Mouse (Mus musculus): ENCODE data around the gene Tnfaip8l2. TPM values are rescaled to one million over a fixed set of nuclear protein-coding genes. Genes with fewer than 3 reads are reported as not detected.
"Not testable (repeated sequence)": the region's sequence is repeated elsewhere in the genome, so short reads cannot be mapped to it uniquely, and the experiment has no call there.

The Tnfaip8l2 gene
- polyA plus RNA-seq, 1 experiment, result 34.2 TPM

DNA sequence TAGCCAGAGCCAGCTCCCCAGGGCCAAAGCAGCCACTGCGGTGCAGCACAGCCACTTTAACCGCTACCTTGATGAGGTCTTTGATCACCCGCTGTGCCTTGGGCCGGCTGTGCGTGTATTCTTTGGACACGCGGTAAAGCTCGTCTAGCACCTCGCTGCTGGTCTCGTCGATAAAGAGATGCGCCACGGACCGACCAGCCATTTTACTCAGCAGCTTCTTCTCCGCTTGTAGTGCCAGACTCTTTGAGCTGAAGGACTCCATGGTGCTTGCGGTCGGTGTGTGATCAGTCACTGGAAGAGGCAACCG, 1.9 kb downstream of the Tnfaip8l2 start:
- Histone ChIP-seq H3K27me3 (replicated peaks) (no peaks in the 10 kb centered on the region), H3K36me3 (replicated peaks; ENCODE audit: low read length) (peaks cover 42% of the 10 kb centered on the region), H3K9me3 (no peaks in the 10 kb centered on the region), H3K4me1 (peaks cover 61% of the 10 kb centered on the region), H3K4me3 (replicated peaks) (peak overlapping the region; percentile 79)
- TF ChIP-seq FLI1 (IDR thresholded peaks at IDR 0.05; ENCODE audit: low read length) (no peak), GATA1 (IDR thresholded peaks at IDR 0.05; ENCODE audit: borderline replicate concordance, low read length) (no peak)

DNA sequence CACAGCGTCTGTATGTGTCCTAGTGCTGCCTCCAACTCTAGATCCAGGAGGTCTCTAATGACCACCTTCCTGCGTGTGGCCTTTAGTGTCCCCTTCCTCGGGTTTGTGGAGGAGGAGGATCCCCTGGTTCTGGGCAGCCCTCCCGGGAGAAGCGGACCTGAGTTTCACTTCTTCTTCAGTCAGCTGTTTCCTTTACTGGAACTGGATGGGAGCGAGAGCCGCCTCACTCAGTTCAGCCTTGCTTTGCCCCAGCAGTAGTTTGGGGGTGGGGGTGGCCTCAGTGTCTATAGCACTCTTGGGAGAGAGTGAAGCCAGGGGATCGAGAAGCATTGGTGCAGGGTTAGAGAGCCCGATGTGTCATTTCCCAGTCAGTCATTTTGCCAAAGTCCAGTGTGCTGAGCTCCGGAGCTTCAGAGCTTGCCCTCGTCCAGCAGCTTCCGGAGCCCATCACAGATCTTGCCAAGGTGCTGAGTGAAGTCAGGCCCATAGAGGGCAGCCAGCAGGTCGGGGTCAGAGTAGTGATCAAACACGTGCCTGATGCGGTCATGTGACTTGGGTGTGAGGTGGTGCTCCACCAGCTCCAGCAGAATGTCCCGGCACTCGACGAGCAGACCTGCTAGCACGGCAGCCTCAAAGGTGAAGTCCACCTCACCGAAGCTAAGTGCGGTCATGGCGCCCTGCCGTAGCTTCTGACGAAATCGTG, 2.4 kb downstream of the Tnfaip8l2 start:
- Histone ChIP-seq H3K9me3 (no peaks in the 10 kb centered on the region), H3K27me3 (replicated peaks) (no peaks in the 10 kb centered on the region), H3K4me3 (replicated peaks) (peak overlapping the region; percentile 79), H3K36me3 (replicated peaks; ENCODE audit: low read length) (peaks cover 42% of the 10 kb centered on the region), H3K4me1 (peaks cover 64% of the 10 kb centered on the region)
- TF ChIP-seq GATA1 (IDR thresholded peaks at IDR 0.05; ENCODE audit: borderline replicate concordance, low read length), result no peak
- no peak for TF ChIP-seq FLI1 (IDR thresholded peaks at IDR 0.05; ENCODE audit: low read length)

DNA sequence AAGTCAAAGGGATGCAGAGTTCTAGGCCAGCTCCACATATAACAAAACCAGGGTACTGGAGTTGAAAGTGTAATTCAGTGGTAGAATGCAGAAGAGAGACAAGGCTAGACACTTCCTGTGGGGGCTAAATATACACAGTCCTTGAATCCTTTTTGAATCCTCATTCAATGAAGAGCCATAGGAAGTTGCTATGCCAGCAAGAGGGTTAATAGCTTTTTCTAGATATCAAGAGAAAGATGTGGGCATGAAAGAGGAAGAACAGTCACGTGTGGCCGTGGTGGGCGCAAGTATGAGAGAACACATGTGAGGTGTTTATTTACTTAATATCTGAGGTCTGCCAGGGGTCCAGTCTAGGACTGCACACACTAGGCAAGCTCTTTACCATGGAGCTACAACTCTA, 5.8 kb downstream of the Tnfaip8l2 start:
- Histone ChIP-seq H3K4me1 (peaks cover 58% of the 10 kb centered on the region), H3K9me3 (no peaks in the 10 kb centered on the region), H3K36me3 (replicated peaks; ENCODE audit: low read length) (peaks cover 54% of the 10 kb centered on the region), H3K27me3 (replicated peaks) (no peaks in the 10 kb centered on the region), H3K4me3 (replicated peaks) (peak overlapping the region; percentile 92)
- TF ChIP-seq GATA1 (IDR thresholded peaks at IDR 0.05; ENCODE audit: borderline replicate concordance, low read length), result no peak
- no peak for TF ChIP-seq FLI1 (IDR thresholded peaks at IDR 0.05; ENCODE audit: low read length)

DNA sequence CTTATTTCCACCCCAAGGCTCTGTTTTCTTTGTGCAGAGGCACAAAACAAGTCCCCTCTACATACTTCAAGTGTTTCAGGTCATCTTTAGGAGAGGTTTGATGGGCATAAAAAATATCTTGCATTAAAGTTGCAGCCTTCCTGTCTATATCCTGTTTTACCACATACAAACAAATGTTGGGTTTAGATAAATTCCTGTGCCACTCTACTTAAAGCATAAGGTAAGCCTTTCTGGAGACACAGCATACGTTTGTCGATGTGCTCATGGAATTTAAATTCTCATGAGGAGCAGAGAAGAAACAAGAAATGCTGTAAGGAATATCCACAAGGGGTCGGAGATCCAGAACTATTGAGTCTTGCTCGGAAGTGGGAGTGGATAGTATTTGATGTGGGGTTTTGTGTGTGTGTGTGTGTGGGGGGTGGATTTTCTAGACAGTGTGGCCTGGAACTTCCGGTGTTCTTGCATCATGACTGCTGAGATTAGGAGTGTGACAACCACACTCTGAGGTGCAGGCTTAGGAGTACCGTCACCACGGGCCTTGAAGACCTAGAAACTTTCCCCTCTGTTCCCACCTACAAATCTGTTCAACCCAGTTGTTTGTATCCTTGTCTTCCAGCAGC, 6.6 kb downstream of the Tnfaip8l2 start:
- H3K4me3 ChIP-seq (replicated peaks), result peak overlapping the region; percentile 92
- peaks cover 53% of the 10 kb centered on the region for H3K36me3 ChIP-seq (replicated peaks; ENCODE audit: low read length)
- H3K27me3 ChIP-seq (replicated peaks), result no peaks in the 10 kb centered on the region
- no peaks in the 10 kb centered on the region for H3K9me3 ChIP-seq
- H3K4me1 ChIP-seq, result peaks cover 50% of the 10 kb centered on the region
- TF ChIP-seq GATA1 (IDR thresholded peaks at IDR 0.05; ENCODE audit: borderline replicate concordance, low read length) (peak; percentile 46; the same call in 1 of the 3 replicates), FLI1 (IDR thresholded peaks at IDR 0.05; ENCODE audit: low read length) (no peak)

DNA sequence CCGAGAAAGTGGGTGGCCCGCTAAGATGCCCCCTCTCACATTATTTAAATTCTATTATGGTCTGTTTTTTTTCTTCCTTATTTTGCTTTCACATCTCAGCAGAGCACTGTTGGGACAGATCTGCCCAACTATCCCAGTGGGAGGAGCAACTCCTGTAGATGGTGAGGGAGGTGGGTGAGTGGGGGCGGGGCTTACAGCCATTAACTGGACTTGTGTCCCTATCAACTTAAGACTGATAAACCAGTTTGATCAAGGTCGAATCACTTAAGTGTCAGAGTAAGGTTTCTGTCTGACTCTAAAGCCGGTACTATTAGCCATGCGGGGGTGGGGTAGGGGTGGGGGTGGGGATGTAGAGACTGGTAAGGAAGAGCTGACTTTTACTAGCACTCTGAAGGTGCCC, 7.1 kb downstream of the Tnfaip8l2 start:
- H3K4me3 ChIP-seq (replicated peaks), result peak overlapping the region; percentile 92
- no peaks in the 10 kb centered on the region for H3K27me3 ChIP-seq (replicated peaks)

DNA sequence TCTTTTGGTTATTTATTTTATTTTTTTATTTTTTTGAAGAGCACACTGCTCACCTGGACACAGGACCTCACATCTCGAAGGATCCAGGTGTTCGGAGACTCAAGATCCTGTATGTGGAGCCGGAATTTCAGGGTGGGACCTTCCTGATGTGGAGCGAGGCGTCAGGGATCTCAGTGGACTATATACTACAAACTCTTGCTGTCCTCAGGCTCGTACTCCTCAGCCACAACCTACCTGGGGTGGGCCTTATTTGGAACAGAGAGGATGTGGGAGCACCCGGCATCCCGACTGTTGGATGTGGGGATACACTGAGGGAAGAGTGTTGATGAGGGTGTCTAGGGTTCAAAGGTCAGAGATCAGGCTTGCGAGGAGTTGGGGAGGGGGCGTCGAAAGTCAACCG, 8.0 kb downstream of the Tnfaip8l2 start:
- peaks cover 53% of the 10 kb centered on the region for H3K36me3 ChIP-seq (replicated peaks; ENCODE audit: low read length)
- H3K4me1 ChIP-seq, result peaks cover 37% of the 10 kb centered on the region
- H3K27me3 ChIP-seq (replicated peaks); H3K9me3 ChIP-seq; H3K4me3 ChIP-seq (replicated peaks): not testable (repeated sequence)

More for the DNA sequence above, 7.1 kb downstream of the Tnfaip8l2 start:
- H3K9me3 ChIP-seq, result no peaks in the 10 kb centered on the region
- H3K36me3 ChIP-seq (replicated peaks; ENCODE audit: low read length), result peaks cover 52% of the 10 kb centered on the region
- no peak for TF ChIP-seq FLI1 (IDR thresholded peaks at IDR 0.05; ENCODE audit: low read length)
- TF ChIP-seq GATA1 (IDR thresholded peaks at IDR 0.05; ENCODE audit: borderline replicate concordance, low read length), result no peak
- H3K4me1 ChIP-seq, result peaks cover 45% of the 10 kb centered on the region

DNA sequence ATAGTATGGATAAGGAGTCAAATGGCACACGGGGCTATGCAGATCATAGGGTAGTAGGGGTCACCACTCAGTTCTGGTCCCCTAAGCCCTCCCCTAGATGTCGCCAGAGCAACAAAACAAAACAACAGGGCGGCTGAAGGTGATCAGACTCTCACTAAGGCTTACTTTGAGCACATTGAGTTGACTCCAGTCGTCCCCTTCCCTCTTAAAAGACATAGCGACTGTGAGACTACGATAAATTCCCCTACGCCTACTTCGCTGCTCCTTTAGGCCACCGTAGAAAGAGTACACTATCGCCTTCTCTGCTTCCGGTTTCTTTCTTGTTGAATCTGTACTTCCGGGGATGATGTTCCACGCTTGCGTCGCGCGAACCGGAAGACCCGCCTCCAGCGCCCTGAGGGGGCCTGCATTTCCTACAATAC, 8.5 kb downstream of the Tnfaip8l2 start, which contains the start of the genes Scnm1 and Lysmd1:
Gene Scnm1, minus strand, starts transcription at position 332 of the 422 bp plus-strand sequence.
Gene Lysmd1, plus strand, starts transcription at position 409 of the 422 bp plus-strand sequence.
- H3K4me3 ChIP-seq (replicated peaks), result peak within 1 kb of the TSS; percentile 93
- H3K9me3 ChIP-seq, result no peaks in the 10 kb centered on the region
- H3K4me1 ChIP-seq, result peaks cover 37% of the 10 kb centered on the region
- no peaks in the 10 kb centered on the region for H3K27me3 ChIP-seq (replicated peaks)
- peaks cover 58% of the 10 kb centered on the region for H3K36me3 ChIP-seq (replicated peaks; ENCODE audit: low read length)
- TF ChIP-seq GATA1 (IDR thresholded peaks at IDR 0.05; ENCODE audit: borderline replicate concordance, low read length), result no peak; the same call in 2 of the 3 replicates
- TF ChIP-seq FLI1 (IDR thresholded peaks at IDR 0.05; ENCODE audit: low read length), result no peak

DNA sequence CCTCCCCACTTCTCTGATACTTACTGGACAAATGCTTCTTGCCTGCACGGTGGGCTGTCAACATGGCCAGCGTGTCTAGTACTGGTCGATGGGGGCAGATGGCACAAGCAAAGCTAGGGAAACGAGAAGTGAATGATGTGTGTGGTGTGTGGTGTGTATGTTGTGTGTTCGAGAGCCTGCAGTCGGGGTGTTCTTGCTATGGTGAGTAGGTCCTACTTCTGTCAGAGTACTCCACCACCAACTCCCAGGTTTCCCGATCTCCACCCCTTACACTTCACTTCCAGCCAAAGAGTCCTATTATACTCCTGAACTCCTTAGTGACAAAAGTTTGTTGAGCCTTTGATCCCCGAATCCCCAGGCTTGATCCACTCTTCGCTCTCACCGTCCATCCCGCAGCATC, 9.0 kb downstream of the Tnfaip8l2 start:
- Histone ChIP-seq H3K4me3 (replicated peaks) (peak overlapping the region; percentile 93), H3K36me3 (replicated peaks; ENCODE audit: low read length) (peaks cover 62% of the 10 kb centered on the region), H3K4me1 (peaks cover 41% of the 10 kb centered on the region), H3K9me3 (no peaks in the 10 kb centered on the region), H3K27me3 (replicated peaks) (no peaks in the 10 kb centered on the region)
- TF ChIP-seq FLI1 (IDR thresholded peaks at IDR 0.05; ENCODE audit: low read length), result no peak
- TF ChIP-seq GATA1 (IDR thresholded peaks at IDR 0.05; ENCODE audit: borderline replicate concordance, low read length), result no peak

DNA sequence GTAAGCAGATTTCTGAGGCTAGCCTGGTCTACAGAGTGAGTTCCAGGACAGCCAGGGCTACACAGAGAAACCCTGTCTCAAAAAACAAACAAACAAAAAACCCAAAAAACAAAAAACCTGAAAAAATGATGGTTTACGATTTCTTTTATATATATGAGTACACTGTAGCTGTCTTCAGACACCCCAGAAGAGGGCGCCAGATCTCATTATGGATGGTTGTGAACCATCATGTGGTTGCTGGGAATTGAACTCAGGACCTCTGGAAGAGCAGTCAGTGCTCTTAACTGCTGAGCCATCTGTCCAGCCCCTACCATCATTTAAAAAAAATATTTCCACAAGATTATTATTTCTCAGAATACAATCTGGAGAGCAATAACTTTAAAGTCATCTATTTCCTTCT, 9.8 kb downstream of the Tnfaip8l2 start:
- not testable (repeated sequence) for H3K9me3 ChIP-seq; H3K4me3 ChIP-seq (replicated peaks); H3K27me3 ChIP-seq (replicated peaks)
- Histone ChIP-seq H3K4me1 (peaks cover 38% of the 10 kb centered on the region), H3K36me3 (replicated peaks; ENCODE audit: low read length) (peaks cover 64% of the 10 kb centered on the region)

DNA sequence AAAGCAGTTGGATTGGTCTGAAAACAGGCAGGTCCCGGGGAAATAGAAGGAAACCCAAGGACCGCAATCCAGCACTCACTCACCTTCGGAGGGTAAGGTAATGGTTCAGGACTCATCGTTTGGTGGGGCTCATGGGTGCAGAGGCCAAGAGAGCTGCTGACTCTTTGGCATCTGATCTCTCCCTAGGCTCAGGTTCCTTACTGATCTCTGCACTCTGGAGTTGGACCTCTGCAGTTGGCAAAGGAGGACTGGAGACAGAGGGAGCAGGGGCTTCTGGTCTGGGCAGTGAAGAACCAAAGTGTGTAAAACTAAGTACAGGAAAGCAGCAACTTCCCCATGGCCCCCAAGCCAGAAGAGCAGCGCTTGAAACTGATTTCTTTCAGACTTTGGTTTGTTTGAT, 12.1 kb downstream of the Tnfaip8l2 start:
- peaks cover 72% of the 10 kb centered on the region for H3K36me3 ChIP-seq (replicated peaks; ENCODE audit: low read length)
- no peak for TF ChIP-seq GATA1 (IDR thresholded peaks at IDR 0.05; ENCODE audit: borderline replicate concordance, low read length)
- no peak for TF ChIP-seq FLI1 (IDR thresholded peaks at IDR 0.05; ENCODE audit: low read length)
- no peaks in the 10 kb centered on the region for H3K9me3 ChIP-seq

More for the DNA sequence above, 12.1 kb downstream of the Tnfaip8l2 start:
- Histone ChIP-seq H3K4me3 (replicated peaks) (no peak overlapping the region), H3K27me3 (replicated peaks) (no peaks in the 10 kb centered on the region), H3K4me1 (peaks cover 18% of the 10 kb centered on the region)

Data from megakaryocyte, embryonic 14.5 days (primary cell).